Mouse (Mus musculus): ENCODE data around the gene 1810010H24Rik. TPM values are rescaled to one million over a fixed set of nuclear protein-coding genes. Genes with fewer than 3 reads are reported as not detected.

1810010H24Rik gene
- polyA plus RNA-seq, 1 experiment from 2014 or later = 1.6 TPM

DNA sequence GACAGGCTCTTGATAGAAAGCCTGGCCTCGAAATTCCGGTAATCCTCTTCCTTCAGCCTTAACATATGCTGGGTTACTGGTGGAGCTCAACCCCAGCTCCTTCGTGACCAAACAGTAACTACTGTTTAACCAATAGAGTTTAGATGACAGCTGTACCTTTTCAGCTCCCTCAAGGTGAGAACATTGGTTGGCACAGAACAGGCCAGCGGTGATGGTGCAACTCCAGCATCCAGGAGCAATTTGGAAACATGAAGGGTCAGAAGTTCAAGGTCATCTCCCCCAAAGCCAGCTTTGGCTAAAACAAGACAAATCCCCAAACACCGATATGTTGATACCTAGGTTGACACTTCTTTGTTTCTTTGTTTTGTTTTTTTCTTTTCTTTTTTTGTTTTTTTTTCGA is 3.3 kb downstream of the 1810010H24Rik start:
- H3K36me3 ChIP-seq (ENCODE audit: control insufficient read depth, insufficient read depth) = no peaks in the 10 kb centered on the region
- H3K27me3 ChIP-seq (ENCODE audit: control insufficient read depth, insufficient read depth, low read length) = no peaks in the 10 kb centered on the region
- peaks cover 21% of the 10 kb centered on the region for H3K4me1 ChIP-seq (ENCODE audit: control insufficient read depth, insufficient read depth, low read length)
- H3K9ac ChIP-seq (ENCODE audit: low read length) = peak overlapping the region; percentile 79
- no peak overlapping the region for H3K27ac ChIP-seq (ENCODE audit: low read length)
- no peaks in the 10 kb centered on the region for H3K9me3 ChIP-seq (replicated peaks; ENCODE audit: control insufficient read depth, low read length)
- peak overlapping the region; percentile 98 for H3K4me2 ChIP-seq (ENCODE audit: low read depth, low read length)
- peak overlapping the region; percentile 77 for H3K4me3 ChIP-seq (ENCODE audit: low read length)
- WGBS = 67% methylated on average over 6 of the region's 6 CpGs
- no peak for ATAC-seq (replicated peaks; ENCODE audit: extremely low read depth, insufficient read depth, low FRiP score)

DNA sequence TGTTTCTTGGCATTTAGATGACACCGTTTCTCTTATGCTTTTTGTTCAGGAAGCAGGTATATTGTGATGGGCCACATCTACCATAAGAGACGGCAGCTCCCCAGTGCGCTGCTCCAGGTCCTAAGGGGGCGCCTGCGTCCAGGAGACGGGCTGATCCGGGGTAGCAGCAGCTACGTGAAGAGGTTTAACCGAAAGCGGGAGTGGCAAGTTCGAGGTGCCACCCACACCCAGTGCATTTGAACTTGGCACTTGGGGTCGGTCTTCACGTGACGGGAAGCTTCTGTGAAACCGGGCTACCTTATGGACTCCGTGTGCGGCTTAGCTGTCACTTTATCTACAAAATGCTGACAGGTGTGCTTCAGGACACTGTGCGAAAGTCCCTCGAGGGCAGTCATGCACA is 4.1 kb downstream of the 1810010H24Rik start:
- no peak for ATAC-seq (replicated peaks; ENCODE audit: extremely low read depth, insufficient read depth, low FRiP score)

GRCm38 (mm10) chr11:107031635-107032034 is 6.2 kb downstream of the 1810010H24Rik start:
- no peak overlapping the region for H3K9ac ChIP-seq (ENCODE audit: low read length)
- no peak overlapping the region for H3K27ac ChIP-seq (ENCODE audit: low read length)
- H3K4me1 ChIP-seq (ENCODE audit: control insufficient read depth, insufficient read depth, low read length) = peaks cover 10% of the 10 kb centered on the region
- H3K27me3 ChIP-seq (ENCODE audit: control insufficient read depth, insufficient read depth, low read length) = no peaks in the 10 kb centered on the region
- H3K4me2 ChIP-seq (ENCODE audit: low read depth, low read length) = no peak overlapping the region
- peaks cover 3% of the 10 kb centered on the region; the same call in 1 of the 2 replicates for H3K36me3 ChIP-seq (ENCODE audit: control insufficient read depth, insufficient read depth)
- no peak for ATAC-seq (replicated peaks; ENCODE audit: extremely low read depth, insufficient read depth, low FRiP score)
- 52% methylated on average over 7 of the region's 7 CpGs for WGBS
- no peak overlapping the region for H3K4me3 ChIP-seq (ENCODE audit: low read length)
- H3K9me3 ChIP-seq (replicated peaks; ENCODE audit: control insufficient read depth, low read length) = no peaks in the 10 kb centered on the region

More for the DNA sequence above, 4.1 kb downstream of the 1810010H24Rik start:
- Histone ChIP-seq H3K27me3 (ENCODE audit: control insufficient read depth, insufficient read depth, low read length) (no peaks in the 10 kb centered on the region), H3K9ac (ENCODE audit: low read length) (no peak overlapping the region), H3K4me2 (ENCODE audit: low read depth, low read length) (no peak overlapping the region), H3K4me1 (ENCODE audit: control insufficient read depth, insufficient read depth, low read length) (peaks cover 21% of the 10 kb centered on the region), H3K36me3 (ENCODE audit: control insufficient read depth, insufficient read depth) (no peaks in the 10 kb centered on the region), H3K4me3 (ENCODE audit: low read length) (no peak overlapping the region), H3K9me3 (replicated peaks; ENCODE audit: control insufficient read depth, low read length) (no peaks in the 10 kb centered on the region), H3K27ac (ENCODE audit: low read length) (no peak overlapping the region)
- 50% methylated on average over 19 of the region's 19 CpGs for WGBS

DNA sequence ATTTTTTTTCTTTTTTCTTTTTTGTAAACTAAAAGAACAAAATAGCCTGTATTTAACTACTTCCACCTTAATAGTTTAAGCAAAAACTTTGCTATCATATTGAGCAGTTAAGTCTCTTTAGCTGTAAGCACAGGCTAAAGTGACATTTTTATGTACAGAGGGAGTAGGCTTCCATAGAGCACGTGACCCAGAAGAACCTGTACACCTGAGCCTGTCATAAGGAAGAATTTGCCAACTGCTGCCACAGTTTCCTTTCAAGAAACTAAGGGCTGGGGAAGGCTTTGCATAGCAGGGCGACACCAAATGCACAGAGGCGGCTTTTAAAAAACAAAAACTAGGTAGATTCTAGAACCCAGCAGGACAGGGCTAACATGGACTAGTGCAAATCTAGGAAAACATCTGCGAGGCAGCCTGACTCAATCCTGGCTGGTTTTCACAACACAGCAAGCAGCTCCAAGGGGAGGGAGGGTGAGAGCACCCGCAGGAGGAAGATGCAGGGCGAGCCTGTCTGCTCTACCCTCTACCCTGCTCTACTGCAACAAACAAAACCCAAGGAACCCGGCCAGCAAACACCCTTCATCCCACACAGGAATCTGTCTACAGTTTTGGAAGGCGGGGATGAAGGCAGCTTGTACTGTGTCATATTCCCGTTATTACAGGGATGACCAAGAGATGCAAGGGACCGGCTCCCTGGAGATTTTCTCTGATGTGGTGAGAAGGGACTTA is 8.8 kb downstream of the 1810010H24Rik start:
- Histone ChIP-seq H3K4me3 (ENCODE audit: low read length) (no peak overlapping the region), H3K27me3 (ENCODE audit: control insufficient read depth, insufficient read depth, low read length) (no peaks in the 10 kb centered on the region), H3K9ac (ENCODE audit: low read length) (no peak overlapping the region), H3K27ac (ENCODE audit: low read length) (no peak overlapping the region), H3K36me3 (ENCODE audit: control insufficient read depth, insufficient read depth) (peaks cover 22% of the 10 kb centered on the region), H3K9me3 (replicated peaks; ENCODE audit: control insufficient read depth, low read length) (no peaks in the 10 kb centered on the region), H3K4me1 (ENCODE audit: control insufficient read depth, insufficient read depth, low read length) (no peaks in the 10 kb centered on the region), H3K4me2 (ENCODE audit: low read depth, low read length) (no peak overlapping the region)
- ATAC-seq (replicated peaks; ENCODE audit: extremely low read depth, insufficient read depth, low FRiP score) = no peak
- 81% methylated on average over 10 of the region's 10 CpGs for WGBS

GRCm38 (mm10) chr11:107039417-107039816 is 13.9 kb downstream of the 1810010H24Rik start:
- Histone ChIP-seq H3K4me3 (ENCODE audit: low read length) (no peak overlapping the region), H3K27me3 (ENCODE audit: control insufficient read depth, insufficient read depth, low read length) (no peaks in the 10 kb centered on the region), H3K9ac (ENCODE audit: low read length) (no peak overlapping the region), H3K4me2 (ENCODE audit: low read depth, low read length) (no peak overlapping the region), H3K4me1 (ENCODE audit: control insufficient read depth, insufficient read depth, low read length) (no peaks in the 10 kb centered on the region), H3K9me3 (replicated peaks; ENCODE audit: control insufficient read depth, low read length) (no peaks in the 10 kb centered on the region), H3K27ac (ENCODE audit: low read length) (no peak overlapping the region), H3K36me3 (ENCODE audit: control insufficient read depth, insufficient read depth) (peaks cover 55% of the 10 kb centered on the region)
- ATAC-seq (replicated peaks; ENCODE audit: extremely low read depth, insufficient read depth, low FRiP score) = no peak
- WGBS = 87% methylated on average over 5 of the region's 5 CpGs

DNA sequence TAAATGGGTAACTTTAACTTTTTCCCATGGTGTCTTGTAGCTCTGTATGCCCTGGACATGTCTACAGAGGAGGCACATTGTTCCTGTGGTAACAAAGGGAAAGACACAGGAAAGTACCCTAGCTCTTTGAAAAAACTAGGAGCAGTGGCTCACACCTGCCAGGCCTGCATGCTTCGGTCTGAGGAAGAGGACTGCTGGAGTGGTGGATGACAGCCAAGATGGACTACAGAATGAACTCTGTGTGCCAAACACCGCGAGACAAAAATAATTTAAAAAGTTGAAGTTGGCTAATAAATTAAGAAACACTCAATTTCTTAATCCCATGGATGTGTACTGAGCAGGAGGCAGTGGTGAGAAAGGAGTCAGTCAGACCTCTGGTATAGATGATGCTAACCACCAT is 15.9 kb downstream of the 1810010H24Rik start:
- Histone ChIP-seq H3K4me1 (ENCODE audit: control insufficient read depth, insufficient read depth, low read length) (no peaks in the 10 kb centered on the region), H3K36me3 (ENCODE audit: control insufficient read depth, insufficient read depth) (peaks cover 60% of the 10 kb centered on the region), H3K27me3 (ENCODE audit: control insufficient read depth, insufficient read depth, low read length) (no peaks in the 10 kb centered on the region), H3K9ac (ENCODE audit: low read length) (no peak overlapping the region), H3K27ac (ENCODE audit: low read length) (no peak overlapping the region), H3K4me2 (ENCODE audit: low read depth, low read length) (no peak overlapping the region), H3K9me3 (replicated peaks; ENCODE audit: control insufficient read depth, low read length) (no peaks in the 10 kb centered on the region), H3K4me3 (ENCODE audit: low read length) (no peak overlapping the region)
- ATAC-seq (replicated peaks; ENCODE audit: extremely low read depth, insufficient read depth, low FRiP score) = no peak
- WGBS = 78% methylated on average over 3 of the region's 3 CpGs

DNA sequence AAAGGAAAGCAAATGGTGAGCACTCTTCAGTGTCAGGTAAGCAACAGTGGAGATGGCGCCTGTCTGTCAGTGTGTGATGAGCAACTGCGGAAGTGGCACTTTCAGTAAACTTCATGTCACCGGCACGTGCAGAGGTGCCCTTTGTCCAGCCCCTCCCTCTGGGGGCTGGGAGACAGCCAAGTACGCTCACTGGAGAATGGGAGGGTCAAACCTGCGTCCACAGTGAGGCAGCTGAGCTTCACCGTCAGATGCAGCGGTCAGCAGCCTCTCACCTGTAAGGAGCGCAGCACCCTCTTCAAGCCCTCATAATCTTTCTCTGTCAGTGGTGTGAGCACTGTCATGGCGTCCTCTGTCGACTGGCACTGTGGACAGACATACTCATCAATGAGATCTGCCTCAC is 17.9 kb downstream of the 1810010H24Rik start:
- Histone ChIP-seq H3K4me2 (ENCODE audit: low read depth, low read length) (no peak overlapping the region), H3K4me1 (ENCODE audit: control insufficient read depth, insufficient read depth, low read length) (no peaks in the 10 kb centered on the region), H3K27ac (ENCODE audit: low read length) (no peak overlapping the region), H3K9me3 (replicated peaks; ENCODE audit: control insufficient read depth, low read length) (no peaks in the 10 kb centered on the region), H3K27me3 (ENCODE audit: control insufficient read depth, insufficient read depth, low read length) (no peaks in the 10 kb centered on the region), H3K36me3 (ENCODE audit: control insufficient read depth, insufficient read depth) (peaks cover 53% of the 10 kb centered on the region), H3K4me3 (ENCODE audit: low read length) (no peak overlapping the region), H3K9ac (ENCODE audit: low read length) (no peak overlapping the region)
- no peak for ATAC-seq (replicated peaks; ENCODE audit: extremely low read depth, insufficient read depth, low FRiP score)
- 87% methylated on average over 11 of the region's 11 CpGs for WGBS

DNA sequence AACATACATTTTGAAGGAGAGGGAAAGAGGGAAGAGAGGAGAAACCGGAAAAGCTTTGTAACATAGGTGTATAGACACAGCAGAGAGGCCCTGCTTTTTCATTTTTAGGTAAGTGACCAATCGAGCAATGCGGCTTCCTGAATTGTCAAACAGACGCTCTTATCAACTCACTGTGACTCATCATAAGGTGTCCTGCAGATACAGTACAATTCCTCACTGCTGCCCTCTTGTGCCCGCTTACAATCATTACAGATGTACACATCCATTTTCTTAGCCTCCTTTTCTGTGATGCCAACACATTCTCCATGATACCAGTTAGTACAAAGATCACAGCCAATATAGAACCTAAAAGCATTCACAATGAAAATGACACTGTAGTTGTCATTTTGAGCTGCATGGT is 18.8 kb downstream of the 1810010H24Rik start:
- no peak overlapping the region for H3K27ac ChIP-seq (ENCODE audit: low read length)
- H3K4me1 ChIP-seq (ENCODE audit: control insufficient read depth, insufficient read depth, low read length) = no peaks in the 10 kb centered on the region
- no peak overlapping the region for H3K4me3 ChIP-seq (ENCODE audit: low read length)
- no peaks in the 10 kb centered on the region for H3K27me3 ChIP-seq (ENCODE audit: control insufficient read depth, insufficient read depth, low read length)
- no peak overlapping the region for H3K9ac ChIP-seq (ENCODE audit: low read length)
- WGBS = 25% methylated on average over 5 of the region's 5 CpGs
- peaks cover 47% of the 10 kb centered on the region for H3K36me3 ChIP-seq (ENCODE audit: control insufficient read depth, insufficient read depth)
- ATAC-seq (replicated peaks; ENCODE audit: extremely low read depth, insufficient read depth, low FRiP score) = no peak; the same call in 1 of the 2 replicates
- no peaks in the 10 kb centered on the region for H3K9me3 ChIP-seq (replicated peaks; ENCODE audit: control insufficient read depth, low read length)
- H3K4me2 ChIP-seq (ENCODE audit: low read depth, low read length) = no peak overlapping the region

GRCm38 (mm10) chr11:107045546-107045945 is 20.1 kb downstream of the 1810010H24Rik start:
- Histone ChIP-seq H3K9ac (ENCODE audit: low read length) (no peak overlapping the region), H3K36me3 (ENCODE audit: control insufficient read depth, insufficient read depth) (peaks cover 37% of the 10 kb centered on the region), H3K4me3 (ENCODE audit: low read length) (no peak overlapping the region), H3K27me3 (ENCODE audit: control insufficient read depth, insufficient read depth, low read length) (no peaks in the 10 kb centered on the region), H3K9me3 (replicated peaks; ENCODE audit: control insufficient read depth, low read length) (no peaks in the 10 kb centered on the region), H3K4me2 (ENCODE audit: low read depth, low read length) (no peak overlapping the region), H3K4me1 (ENCODE audit: control insufficient read depth, insufficient read depth, low read length) (no peaks in the 10 kb centered on the region), H3K27ac (ENCODE audit: low read length) (no peak overlapping the region)
- 86% methylated on average over 4 of the region's 4 CpGs for WGBS
- no peak for ATAC-seq (replicated peaks; ENCODE audit: extremely low read depth, insufficient read depth, low FRiP score)

All from heart, embryonic 16.5 days (tissue).